Comparison of ENCODE assay signal across 18 mouse cellular contexts in genomic region chr13:56615223-56615622, GRCm38 (mm10). TPM values are rescaled to one million over a fixed set of nuclear protein-coding genes. Genes with fewer than 3 reads are reported as not detected.
DNase-seq lines count a peak whose midpoint lies in the region; ATAC-seq and TF ChIP-seq lines count a peak whose summit lies in the region.
"Had no signal": no experiment of that assay in that cellular context is flagged by ENCODE, and none has a peak within 500 bp of the region (broad histone marks: within the 10 kb centered on the region; RNA-seq: fewer than 3 reads in every experiment).

No protein-coding gene starts in this region.

- no peak for TF ChIP-seq CTCF in forebrain, postnatal 0 days (IDR thresholded peaks at IDR 0.05; ENCODE audit: low read depth)
- TF ChIP-seq CTCF in lung, embryonic 14.5 days (IDR thresholded peaks at IDR 0.05; ENCODE audit: low read depth), result no peak
- TF ChIP-seq CTCF in brain, embryonic 14.5 days (IDR thresholded peaks at IDR 0.05; ENCODE audit: borderline replicate concordance, extremely low read depth, insufficient read depth, insufficient read length), result no peak

- peak overlapping the region; percentile 19; the same call in 1 of the 2 replicates for H3K27ac ChIP-seq in forebrain, embryonic 12.5 days
- H3K27ac ChIP-seq in forebrain, postnatal 0 days (ENCODE audit: low read depth, low read length), result no peak overlapping the region
- peak overlapping the region; percentile 37; the same call in 1 of the 2 replicates for H3K27ac ChIP-seq in lung, embryonic 14.5 days (ENCODE audit: low read depth)
- peak overlapping the region; percentile 96 for H3K27ac ChIP-seq in macrophage
- H3K27ac ChIP-seq: hindbrain, embryonic 10.5 days; intestine, embryonic 15.5 days; limb, embryonic 13.5 days; liver, embryonic 13.5 days; midbrain, embryonic 13.5 days had no signal

- no peaks in the 10 kb centered on the region for H3K9me3 ChIP-seq in forebrain, embryonic 12.5 days
- no peaks in the 10 kb centered on the region for H3K9me3 ChIP-seq in forebrain, postnatal 0 days (ENCODE audit: low read length)
- no peaks in the 10 kb centered on the region for H3K9me3 ChIP-seq in lung, embryonic 14.5 days (ENCODE audit: low read depth, low read length)
- H3K9me3 ChIP-seq: hindbrain, embryonic 10.5 days; intestine, embryonic 15.5 days; limb, embryonic 13.5 days; liver, embryonic 13.5 days; midbrain, embryonic 13.5 days had no signal

- H3K9ac ChIP-seq in forebrain, embryonic 12.5 days, result no peak overlapping the region
- H3K9ac ChIP-seq in forebrain, postnatal 0 days, result no peak overlapping the region
- no peak overlapping the region for H3K9ac ChIP-seq in lung, embryonic 14.5 days
- H3K9ac ChIP-seq: intestine, embryonic 15.5 days; limb, embryonic 13.5 days; liver, embryonic 13.5 days; midbrain, embryonic 13.5 days had no signal

- no peak for ATAC-seq in forebrain, embryonic 12.5 days (ENCODE audit: low FRiP score)
- no peak for ATAC-seq in forebrain, postnatal 0 days
- no peak for ATAC-seq in lung, embryonic 14.5 days (ENCODE audit: insufficient read depth)
- ATAC-seq: intestine, embryonic 15.5 days; midbrain, embryonic 13.5 days had no signal

- H3K4me2 ChIP-seq in forebrain, embryonic 12.5 days, result no peak overlapping the region
- no peak overlapping the region for H3K4me2 ChIP-seq in forebrain, postnatal 0 days (ENCODE audit: low read depth)
- no peak overlapping the region for H3K4me2 ChIP-seq in lung, embryonic 14.5 days
- H3K4me2 ChIP-seq: heart, embryonic 11.5 days; intestine, embryonic 15.5 days; limb, embryonic 13.5 days; liver, embryonic 13.5 days; midbrain, embryonic 13.5 days had no signal

- no peak for DNase-seq in forebrain, postnatal 0 days
- no peak for DNase-seq in lung, embryonic 14.5 days
- DNase-seq in lung, postnatal 14 days, result no peak
- peak; percentile 29 for DNase-seq in brain, embryonic 14.5 days (ENCODE audit: low read depth)
- no peak for DNase-seq in cerebellum, adult 9-11 months
- DNase-seq: cerebellum, adult 11-12 months; kidney, adult 8-10 months; liver, embryonic 13.5 days; right cerebral cortex, postnatal 25 days; thymus, adult 18-20 months; thymus, postnatal 4 days had no signal

- peaks cover 57% of the 10 kb centered on the region for H3K79me2 ChIP-seq in macrophage (ENCODE audit: inconsistent target)

- TF ChIP-seq POLR2A in brain, embryonic 14.5 days (IDR thresholded peaks at IDR 0.05; ENCODE audit: borderline replicate concordance, extremely low read depth, insufficient read depth, insufficient read length, poor library complexity, severe bottlenecking), result no peak

- peaks cover 26% of the 10 kb centered on the region for H3K4me1 ChIP-seq in forebrain, embryonic 12.5 days
- H3K4me1 ChIP-seq in forebrain, postnatal 0 days (ENCODE audit: insufficient read depth), result 0 out of 2 replicates have a peak, but pooled peaks cover 5% of the 10 kb centered on the region
- peaks cover 46% of the 10 kb centered on the region for H3K4me1 ChIP-seq in lung, embryonic 14.5 days (ENCODE audit: insufficient read depth)

- no peak overlapping the region for H3K4me3 ChIP-seq in forebrain, embryonic 12.5 days (replicated peaks)
- H3K4me3 ChIP-seq in forebrain, postnatal 0 days (ENCODE audit: low read depth, low read length), result no peak overlapping the region
- H3K4me3 ChIP-seq in lung, embryonic 14.5 days (ENCODE audit: low read depth, low read length), result no peak overlapping the region
- no peak overlapping the region for H3K4me3 ChIP-seq in macrophage (ENCODE audit: inconsistent target)
- H3K4me3 ChIP-seq: hindbrain, embryonic 10.5 days; intestine, embryonic 15.5 days; limb, embryonic 13.5 days; liver, embryonic 13.5 days; midbrain, embryonic 13.5 days had no signal

- 64% methylated on average over 10 of the region's 10 CpGs for WGBS in forebrain, embryonic 12.5 days
- WGBS in forebrain, postnatal 0 days, result 41% methylated on average over 10 of the region's 10 CpGs
- 82% methylated on average over 10 of the region's 10 CpGs for WGBS in lung, embryonic 14.5 days
- 18% methylated on average over 10 of the region's 10 CpGs for whole genome bisulfite sequencing in macrophage (ENCODE audit: missing documents)

- peaks cover 36% of the 10 kb centered on the region for H3K27me3 ChIP-seq in forebrain, embryonic 12.5 days
- H3K27me3 ChIP-seq in forebrain, postnatal 0 days (ENCODE audit: insufficient read depth, low read length), result peaks cover 1% of the 10 kb centered on the region; the same call in 1 of the 2 replicates
- no peaks in the 10 kb centered on the region for H3K27me3 ChIP-seq in lung, embryonic 14.5 days (ENCODE audit: insufficient read depth, low read length)
- H3K27me3 ChIP-seq: limb, embryonic 13.5 days had no signal

- H3K36me3 ChIP-seq in forebrain, embryonic 12.5 days (replicated peaks), result no peaks in the 10 kb centered on the region
- H3K36me3 ChIP-seq in forebrain, postnatal 0 days (ENCODE audit: insufficient read depth), result no peaks in the 10 kb centered on the region
- H3K36me3 ChIP-seq in lung, embryonic 14.5 days (ENCODE audit: insufficient read depth), result peaks cover 14% of the 10 kb centered on the region; the same call in 1 of the 2 replicates
- H3K36me3 ChIP-seq in macrophage (ENCODE audit: inconsistent target), result no peaks in the 10 kb centered on the region
- H3K36me3 ChIP-seq: hindbrain, embryonic 10.5 days; intestine, embryonic 15.5 days; liver, embryonic 13.5 days; midbrain, embryonic 13.5 days had no signal

RNA-seq across cellular contexts. Expression of gene Tgfbi, which starts 5.9 kb away (rescaled TPM):
- polyA plus RNA-seq in forebrain, embryonic 12.5 days (2016; fragmentation: Nextera tagmentation; extraction: Ambion mirVana), result 21.4 and 24.0 TPM in 2 replicates
- total RNA-seq in forebrain, postnatal 0 days (2014; rRNA removed), result 4.3 and 4.8 TPM in 2 replicates
- 4.9 and 5.3 TPM in 2 replicates for polyA plus RNA-seq in forebrain, postnatal 0 days (2015; fragmentation: Nextera tagmentation; extraction: Ambion mirVana)
- polyA plus RNA-seq in lung, embryonic 14.5 days (2014; fragmentation: Nextera tagmentation; extraction: Ambion mirVana), result 165 and 171 TPM in 2 replicates
- 4.1 and 7.0 TPM in 2 replicates for polyA plus RNA-seq in brain, embryonic 14.5 days (2012; rRNA removed)
- total RNA-seq in macrophage (2018; cell fraction: chromatin; rRNA removed), result 10 to 100 TPM in 22 of 26 experiments, 1 to 10 TPM in 4; 5.1 to 68.8 (median 24.5) TPM
- 10 to 100 TPM in 23 of 26 experiments, 1 to 10 TPM in 3; 8.6 to 81.9 (median 35.9) TPM for total RNA-seq in macrophage (2018; cell fraction: cytosol; rRNA removed)
- 100 to 1,000 TPM in 3 of 26 experiments, 10 to 100 TPM in 23; 12.2 to 255 (median 66.8) TPM for total RNA-seq in macrophage (2018; cell fraction: nucleus; rRNA removed)
- 9.3 to 47.2 TPM (median 39.5 TPM) in 3 replicates for polyA plus RNA-seq in macrophage (2018)
